8 mouse cellular contexts compared by ENCODE assay signal in genomic region chr16:17646310-17647114, GRCm38 (mm10). TPM values are rescaled to one million over a fixed set of nuclear protein-coding genes. Genes with fewer than 3 reads are reported as not detected.
DNase-seq lines count a peak whose midpoint lies in the region; ATAC-seq lines count a peak whose summit lies in the region.

Gene Ccdc74a (plus strand): TSS chr16:17646470.

- peak within 1 kb of the TSS; percentile 52 for H3K9ac ChIP-seq in hindbrain, embryonic 11.5 days (ENCODE audit: low read depth, low read length)

- peaks cover under 1% of the 10 kb centered on the region; the same call in 1 of the 2 replicates for H3K36me3 ChIP-seq in hindbrain, embryonic 11.5 days (ENCODE audit: control insufficient read depth, insufficient read depth, low read length)

- H3K27ac ChIP-seq in hindbrain, embryonic 11.5 days (ENCODE audit: low read depth, low read length) = no peak within 1 kb of the TSS

- H3K4me2 ChIP-seq in hindbrain, embryonic 11.5 days (replicated peaks; ENCODE audit: low read depth, low read length) = peak within 1 kb of the TSS; percentile 95

- no peaks in the 10 kb centered on the region for H3K9me3 ChIP-seq in hindbrain, embryonic 11.5 days (ENCODE audit: control insufficient read depth, low read length)

- no peaks in the 10 kb centered on the region for H3K27me3 ChIP-seq in hindbrain, embryonic 11.5 days (ENCODE audit: control insufficient read depth, insufficient read depth, low read length)

- 0 out of 2 replicates have a peak, but pooled peaks cover 3% of the 10 kb centered on the region for H3K4me1 ChIP-seq in hindbrain, embryonic 11.5 days (replicated peaks; ENCODE audit: control insufficient read depth, insufficient read depth, low read length)

- peak within 1 kb of the TSS; percentile 48 for H3K4me3 ChIP-seq in hindbrain, embryonic 11.5 days (ENCODE audit: low read depth, low read length)

- ATAC-seq in hindbrain, embryonic 11.5 days (ENCODE audit: low FRiP score) = peak; percentile 95

- DNase-seq in T-cell, adult 2 months (ENCODE audit: low spot score) = peak; percentile 77
- DNase-seq in cerebellum, postnatal 10 days = peak; percentile 86 to 90
- DNase-seq in frontal cortex, postnatal 10 days (ENCODE audit: low spot score in 2 of 2) = peak; percentile 69 to 78
- DNase-seq in hindbrain, embryonic 11.5 days (ENCODE audit: low spot score) = peak; percentile 92
- DNase-seq in layer of hippocampus, postnatal 14 days (ENCODE audit: low spot score in 2 of 2) = peak; percentile 68 to 76
- peak; percentile 89 for DNase-seq in lung, postnatal 10 days
- peak; percentile 88 for DNase-seq in ovary, postnatal 36 days (ENCODE audit: low spot score)
- peak; percentile 77 for DNase-seq in thymus, postnatal 25 days

- 3% methylated on average over 53 of the region's 65 CpGs for WGBS in hindbrain, embryonic 11.5 days

RNA-seq across cellular contexts. Expression of gene Ccdc74a, which starts in this region (rescaled TPM):
- polyA plus RNA-seq in hindbrain, embryonic 11.5 days (2014; fragmentation: Nextera tagmentation; extraction: Ambion mirVana) = 4.4 and 5.9 TPM in 2 replicates
- 10 to 100 TPM; 39.9 to 48.2 TPM for total RNA-seq in layer of hippocampus, postnatal 14 days (2021)
